Mouse (Mus musculus): ENCODE measurements around the gene Zbtb42.

Zbtb42 gene

DNA sequence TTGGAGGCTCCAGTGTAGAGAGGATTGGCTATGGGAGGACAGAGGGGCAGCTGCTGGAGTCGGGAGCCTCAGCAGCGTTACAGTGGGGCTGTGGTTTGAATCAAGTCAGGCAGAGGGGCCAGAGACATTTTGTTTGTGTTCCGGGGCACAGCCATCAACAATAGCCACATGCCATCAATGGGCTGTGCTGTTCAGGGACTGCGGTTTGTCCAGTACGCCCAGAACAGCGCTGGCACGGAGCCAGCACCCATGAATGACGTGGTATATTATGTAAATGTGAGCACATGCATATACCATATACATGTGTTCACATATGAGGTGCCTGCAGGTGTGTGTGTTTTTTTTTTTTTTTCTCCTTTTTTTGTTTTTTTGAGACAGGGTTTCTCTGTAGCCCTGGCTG lies 49.2 kb downstream of the Zbtb42 start:
- DNase-seq (ENCODE audit: low read depth, low spot score): no peak

DNA sequence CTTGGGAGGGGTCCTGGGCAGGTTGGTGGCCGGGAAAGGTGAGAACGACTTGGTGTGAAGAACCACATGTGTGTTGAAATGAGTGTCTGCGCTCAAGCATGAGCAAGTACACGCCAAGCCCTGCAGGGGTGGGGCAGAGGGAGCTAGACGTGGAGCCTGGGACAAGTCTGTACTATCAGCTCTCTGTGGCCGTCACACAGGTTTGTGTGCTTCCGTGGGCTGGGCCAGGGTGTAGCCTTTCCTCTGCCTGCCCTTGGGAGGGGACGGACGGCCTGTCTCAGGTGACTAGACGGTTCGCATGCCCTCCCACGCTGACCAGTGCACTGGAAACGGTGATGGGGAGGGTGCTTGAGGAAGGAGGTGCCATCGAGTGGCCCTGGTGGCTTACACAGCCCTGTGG lies 52.2 kb downstream of the Zbtb42 start:
- no peak for DNase-seq (ENCODE audit: low read depth, low spot score)

All from forelimb bud, embryonic 11.5 days (tissue).